Mouse (Mus musculus) CH12.LX (cell line): Measurements from ENCODE around the gene Cmip. TPM values are rescaled to one million over a fixed set of nuclear protein-coding genes. Genes with fewer than 3 reads are reported as not detected.

Experiments used
- DNase-seq: peaks from one replicate; pipeline ENCODE4 v3.0.0-alpha.2; 2013; ENCODE audit errors: extremely low read depth
- H3K27ac ChIP-seq: 2 replicates; pipeline ENCODE4 v1.5.1; 2012; ENCODE audit warnings: low read depth, mild to moderate bottlenecking, control low read depth, moderate library complexity; ENCODE audit not compliant: insufficient read depth
- H3K27me3 ChIP-seq: replicated peaks from 2 replicates; pipeline ENCODE3; 2012; ENCODE audit warnings: inconsistent platforms
- H3K36me3 ChIP-seq, 2 experiments: replicated peaks in 1 of 2; 2 replicates each; pipeline versions ENCODE3 to v1.6.1; 2012; ENCODE audit warnings: inconsistent platforms in 1 of 2, low read length in 1 of 2, mild to moderate bottlenecking in 1 of 2, mixed read lengths in 1 of 2, moderate library complexity in 1 of 2; ENCODE audit not compliant: control insufficient read depth in 1 of 2, insufficient read depth in 1 of 2
- H3K4me1 ChIP-seq, 2 experiments: 2 replicates each; pipeline ENCODE4 v1.6.1; 2012; ENCODE audit warnings: inconsistent platforms in 1 of 2, moderate library complexity in 1 of 2; ENCODE audit not compliant: insufficient read depth in 2 of 2, control insufficient read depth in 1 of 2
- H3K4me2 ChIP-seq: 2 replicates; pipeline ENCODE4 v1.6.1; 2012; ENCODE audit warnings: low read depth, mild to moderate bottlenecking, control low read depth; ENCODE audit not compliant: poor library complexity, insufficient read depth, severe bottlenecking
- H3K4me3 ChIP-seq, 3 experiments: fragments of 150-350 bp in 1 of 3; sonication (generic) in 1 of 3; replicated peaks in 1 of 3; 2 replicates each; pipeline versions ENCODE3 to v1.5.1; 2011 to 2012; ENCODE audit warnings: low read depth in 2 of 3, low read length in 2 of 3, mild to moderate bottlenecking in 2 of 3, moderate library complexity in 2 of 3, control low read depth in 1 of 3, improper control_type of control experiment in 1 of 3, inconsistent platforms in 1 of 3, mixed read lengths in 1 of 3; ENCODE audit not compliant: poor library complexity in 1 of 3
- H3K79me2 ChIP-seq: replicated peaks from 2 replicates; pipeline ENCODE4 v1.6.1; 2012; ENCODE audit warnings: mild to moderate bottlenecking, moderate library complexity; ENCODE audit not compliant: control insufficient read depth, poor library complexity, insufficient read depth, severe bottlenecking; ENCODE audit errors: extremely low read depth
- H3K9ac ChIP-seq: 2 replicates; pipeline ENCODE4 v1.6.1; 2012; ENCODE audit warnings: low read depth, mild to moderate bottlenecking, control low read depth, moderate library complexity; ENCODE audit not compliant: insufficient read depth
- H3K9me3 ChIP-seq: replicated peaks from 2 replicates; pipeline ENCODE3; 2012; ENCODE audit warnings: low read length, inconsistent platforms, mixed read lengths
- BHLHE40 ChIP-seq: IDR thresholded peaks from 2 replicates; pipeline ENCODE4 v1.6.1; 2011; ENCODE audit warnings: mild to moderate bottlenecking, low read depth, low read length, improper control_type of control experiment
- CHD1 ChIP-seq: IDR thresholded peaks from 2 replicates; pipeline ENCODE4 v1.6.1; 2012; ENCODE audit warnings: low read depth, low read length, improper control_type of control experiment, inconsistent platforms
- CHD2 ChIP-seq: IDR thresholded peaks from 2 replicates; pipeline ENCODE4 v1.6.1; 2011; ENCODE audit warnings: low read length, improper control_type of control experiment
- CTCF ChIP-seq, 2 experiments: IDR thresholded peaks in 1 of 2; conservative IDR thresholded peaks in 1 of 2; 2 replicates each; pipeline ENCODE4 v1.5.1; 2011 to 2012; ENCODE audit warnings: low read depth in 2 of 2, low read length in 2 of 2, improper control_type of control experiment in 1 of 2, inconsistent platforms in 1 of 2, mild to moderate bottlenecking in 1 of 2, moderate library complexity in 1 of 2
- ELF1 ChIP-seq: IDR thresholded peaks from 2 replicates; pipeline ENCODE4 v1.6.1; 2014; ENCODE audit warnings: low read depth, mild to moderate bottlenecking, inconsistent platforms, low read length, improper control_type of control experiment
- EP300 ChIP-seq: IDR thresholded peaks from 2 replicates; pipeline ENCODE4 v1.6.1; 2011; ENCODE audit warnings: low read length, improper control_type of control experiment
- ETS1 ChIP-seq: conservative IDR thresholded peaks from 2 replicates; pipeline ENCODE4 v1.6.1; 2012; ENCODE audit warnings: low read depth, mild to moderate bottlenecking, inconsistent platforms, low read length, improper control_type of control experiment, moderate library complexity
- GABPA ChIP-seq: IDR thresholded peaks from 2 replicates; pipeline ENCODE4 v1.6.1; 2012; ENCODE audit warnings: low read depth, low read length, improper control_type of control experiment, inconsistent platforms; ENCODE audit not compliant: insufficient replicate concordance
- IRF4 ChIP-seq: IDR thresholded peaks from 2 replicates; pipeline ENCODE4 v1.6.1; 2014; ENCODE audit warnings: low read depth, mild to moderate bottlenecking, inconsistent platforms, low read length, improper control_type of control experiment
- JUND ChIP-seq: conservative IDR thresholded peaks from 2 replicates; pipeline ENCODE4 v1.6.1; 2011; ENCODE audit warnings: low read depth, low read length, improper control_type of control experiment
- MEF2A ChIP-seq: IDR thresholded peaks from 2 replicates; pipeline ENCODE4 v1.6.1; 2014; ENCODE audit warnings: low read depth, mild to moderate bottlenecking, inconsistent platforms, low read length, improper control_type of control experiment, borderline replicate concordance
- MYC ChIP-seq: IDR thresholded peaks from 2 replicates; pipeline ENCODE4 v1.6.1; 2011; ENCODE audit warnings: low read depth, mild to moderate bottlenecking, improper control_type of control experiment, low read length
- NRF1 ChIP-seq: IDR thresholded peaks from 2 replicates; pipeline ENCODE4 v1.6.1; 2014; ENCODE audit warnings: low read depth, mild to moderate bottlenecking, inconsistent platforms, low read length, improper control_type of control experiment, moderate library complexity
- PAX5 ChIP-seq: IDR thresholded peaks from 2 replicates; pipeline ENCODE4 v1.6.1; 2012; ENCODE audit warnings: low read length, inconsistent platforms, mixed read lengths
- POLR2AphosphoS2 ChIP-seq: IDR thresholded peaks from 2 replicates; pipeline ENCODE4 v1.6.1; 2011; ENCODE audit warnings: low read depth, low read length, improper control_type of control experiment
- SIN3A ChIP-seq: IDR thresholded peaks from 2 replicates; pipeline ENCODE4 v1.6.1; 2012; ENCODE audit warnings: low read length, improper control_type of control experiment, inconsistent platforms
- SMC3 ChIP-seq: IDR thresholded peaks from 2 replicates; pipeline ENCODE4 v1.6.1; 2011; ENCODE audit warnings: low read depth, low read length, improper control_type of control experiment
- TBP ChIP-seq: conservative IDR thresholded peaks from 2 replicates; pipeline ENCODE4 v1.6.1; 2011; ENCODE audit warnings: low read depth, low read length, improper control_type of control experiment
- UBTF ChIP-seq: IDR thresholded peaks from 2 replicates; pipeline ENCODE4 v1.6.1; 2012; ENCODE audit warnings: low read depth, mild to moderate bottlenecking, inconsistent platforms, low read length, improper control_type of control experiment, moderate library complexity
- USF1 ChIP-seq: IDR thresholded peaks from 2 replicates; pipeline ENCODE4 v1.6.1; 2014; ENCODE audit warnings: low read depth, mild to moderate bottlenecking, inconsistent platforms, low read length, improper control_type of control experiment
- ZC3H11A ChIP-seq: IDR thresholded peaks from 2 replicates; pipeline ENCODE4 v1.6.1; 2012; ENCODE audit warnings: low read depth, mild to moderate bottlenecking, inconsistent platforms, low read length, improper control_type of control experiment
- ZKSCAN1 ChIP-seq: IDR thresholded peaks from 2 replicates; pipeline ENCODE4 v1.6.1; 2012; ENCODE audit warnings: low read depth, inconsistent platforms, low read length, improper control_type of control experiment, borderline replicate concordance
- ZMIZ1 ChIP-seq: IDR thresholded peaks from 2 replicates; pipeline ENCODE4 v1.6.1; 2012; ENCODE audit warnings: low read depth, mild to moderate bottlenecking, inconsistent platforms, low read length, improper control_type of control experiment
- ZNF384 ChIP-seq: IDR thresholded peaks from 2 replicates; pipeline ENCODE4 v1.6.1; 2012; ENCODE audit warnings: low read depth, low read length, improper control_type of control experiment, inconsistent platforms
- dilution Hi-C: fragments of 300-500 bp; cut with MboI; formaldehyde crosslinking; loops from 2 replicates; pipeline ENCODE4 v1.14.3; 2020; ENCODE audit warnings: low sequenced_read_pairs; ENCODE audit not compliant: extremely low pct_unique_long_range_greater_than_20kb, extremely low pct_ligation_motif_present
- in situ Hi-C: fragments of 300-500 bp; cut with MboI; formaldehyde crosslinking; loops from 3 replicates; pipeline ENCODE4 v1.14.3; 2019; ENCODE audit warnings: low sequenced_read_pairs, low pct_ligation_motif_present, low pct_unique_long_range_greater_than_20kb, mixed read lengths
- polyA plus RNA-seq: library from polyadenylated mRNA; unstranded; fragments of >175 nt; gene quantifications from 2 replicates; pipeline ENCODE4 v1.2.1, GENCODE M21; 2012; ENCODE audit warnings: low read depth; ENCODE audit not compliant: insufficient read length
- total RNA-seq, 2 experiments: library from RNA; depleted of rRNA; stranded (reverse); fragments of 300-350 nt in 1 of 2; fragments of >200 nt in 1 of 2; gene quantifications; 2 replicates each; pipeline ENCODE4 v1.2.3; 2012 to 2014

Cmip gene
- total and polyA plus RNA-seq, 3 experiments = 5.2 to 39.0 (median 16.5) TPM

DNA sequence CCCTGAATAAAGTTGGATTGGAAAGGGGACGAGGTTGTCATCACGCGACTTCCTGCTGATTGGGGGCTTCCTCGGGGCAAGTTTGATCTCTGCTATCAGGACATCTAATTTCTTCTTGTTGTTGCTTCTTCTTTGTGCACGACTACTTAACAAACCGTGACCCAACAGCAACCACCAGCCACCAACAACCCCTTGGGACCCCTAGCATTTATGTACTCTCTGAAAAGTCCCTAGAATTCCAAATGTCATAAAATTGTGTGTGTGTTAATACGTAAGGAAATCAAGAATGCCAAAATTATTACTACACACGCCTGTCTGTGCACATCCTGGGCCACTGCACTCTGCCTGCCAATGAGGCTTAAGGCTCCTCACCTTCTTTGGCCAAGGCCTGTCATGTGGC lies 50.4 kb downstream of the Cmip start:
- in situ Hi-C loops = no loop called here
- no peaks in the 10 kb centered on the region for H3K9me3 ChIP-seq
- TF ChIP-seq SIN3A (0 out of 2 replicates have a peak, but pooled peaks have one; percentile 7), TBP (no peak), NRF1 (no peak)
- peak overlapping the region; percentile 35; the same call in 1 of the 2 replicates for H3K4me2 ChIP-seq
- DNase-seq = no peak
- peaks cover 40 to 81% of the 10 kb centered on the region in 2 experiments for H3K4me1 ChIP-seq
- H3K9ac ChIP-seq = no peak overlapping the region
- H3K27ac ChIP-seq = 0 out of 2 replicates have a peak overlapping the region, but pooled peaks have one; percentile 64
- H3K36me3 ChIP-seq = peaks cover 5 to 21% of the 10 kb centered on the region in 2 experiments
- no peaks in the 10 kb centered on the region for H3K27me3 ChIP-seq
- H3K79me2 ChIP-seq = peaks cover 16% of the 10 kb centered on the region
- H3K4me3 ChIP-seq = no peak overlapping the region
- dilution Hi-C loops = no loop called here

- Histone ChIP-seq H3K9ac (0 out of 2 replicates have a peak overlapping the region, but pooled peaks have one; percentile 22), H3K4me2 (peak overlapping the region; percentile 13; the same call in 1 of the 2 replicates), H3K27me3 (no peaks in the 10 kb centered on the region), H3K79me2 (peaks cover 16% of the 10 kb centered on the region), H3K27ac (no peak overlapping the region), H3K9me3 (no peaks in the 10 kb centered on the region), H3K4me3 (no peak overlapping the region), H3K36me3 (peaks cover 5 to 22% of the 10 kb centered on the region in 2 experiments), H3K4me1 (peaks cover 33 to 70% of the 10 kb centered on the region in 2 experiments)
- TF ChIP-seq CTCF (conservative IDR thresholded peaks at IDR 0.05 in 1 of 2, IDR thresholded peaks at IDR 0.05 in 1 of 2; ENCODE audit: low read depth in 2 of 2, low read length in 2 of 2) = no peak
- no peak for TF ChIP-seq JUND
- TF ChIP-seq MYC = no peak
- TF ChIP-seq CHD2 = no peak
- TF ChIP-seq ZKSCAN1 = no peak
- TF ChIP-seq MEF2A = no peak
- peak; percentile 85; the same call in 1 of the 2 replicates for TF ChIP-seq ZNF384
- TF ChIP-seq PAX5 = no peak
- TF ChIP-seq ZC3H11A = no peak
- TF ChIP-seq ETS1 = no peak
- TF ChIP-seq IRF4 = peak; percentile 80
- no peak for TF ChIP-seq ELF1
- TF ChIP-seq SMC3 = no peak
- no peak for TF ChIP-seq USF1
- no peak for TF ChIP-seq NRF1
- TF ChIP-seq BHLHE40 = no peak
- TF ChIP-seq CHD1 = no peak
- peak; percentile 70 for TF ChIP-seq EP300
- TF ChIP-seq TBP = no peak
- no peak for TF ChIP-seq ZMIZ1
- TF ChIP-seq GABPA = no peak
- TF ChIP-seq UBTF = no peak
- TF ChIP-seq POLR2AphosphoS2 = no peak
- DNase-seq = no peak
- in situ Hi-C loops (no loop called here), dilution Hi-C loops (no loop called here)
Measured at GRCm38 (mm10) chr8:117308303-117309095, 51.6 kb downstream of the Cmip start.
